Mouse (Mus musculus) frontal cortex, adult (tissue): Measurements from ENCODE around the gene Elovl2.
"Not testable (repeated sequence)": the region's sequence is repeated elsewhere in the genome, so short reads cannot be mapped to it uniquely, and the experiment has no call there.

ENCODE experiments used
- ATAC-seq: cut with Nextera tagmentation; 2 replicates; pipeline ENCODE4 v1.9.2; 2017; ENCODE audit warnings: mild to moderate bottlenecking, moderate library complexity, mixed read lengths; ENCODE audit not compliant: low TSS enrichment

The Elovl2 gene

DNA sequence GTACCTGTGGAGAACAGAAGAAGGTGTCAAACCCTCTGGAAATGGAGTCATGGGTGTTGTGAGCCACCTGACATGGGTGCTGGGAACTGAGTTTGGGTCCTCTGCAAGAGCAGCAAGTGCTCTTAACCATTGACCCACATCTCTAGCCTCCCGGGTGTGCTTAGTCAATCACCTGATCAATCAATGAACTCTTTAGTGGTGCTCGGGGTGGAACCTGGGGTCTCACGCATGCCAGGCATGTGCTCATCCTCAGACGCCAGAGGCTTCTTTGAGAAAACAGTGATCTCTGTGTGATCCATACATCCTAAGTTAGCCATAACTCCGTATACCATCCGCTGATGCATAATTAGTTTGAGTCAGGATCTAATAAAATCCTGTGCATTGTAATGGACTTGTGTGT is 15.0 kb upstream of the Elovl2 start:
- ATAC-seq: no peak

DNA sequence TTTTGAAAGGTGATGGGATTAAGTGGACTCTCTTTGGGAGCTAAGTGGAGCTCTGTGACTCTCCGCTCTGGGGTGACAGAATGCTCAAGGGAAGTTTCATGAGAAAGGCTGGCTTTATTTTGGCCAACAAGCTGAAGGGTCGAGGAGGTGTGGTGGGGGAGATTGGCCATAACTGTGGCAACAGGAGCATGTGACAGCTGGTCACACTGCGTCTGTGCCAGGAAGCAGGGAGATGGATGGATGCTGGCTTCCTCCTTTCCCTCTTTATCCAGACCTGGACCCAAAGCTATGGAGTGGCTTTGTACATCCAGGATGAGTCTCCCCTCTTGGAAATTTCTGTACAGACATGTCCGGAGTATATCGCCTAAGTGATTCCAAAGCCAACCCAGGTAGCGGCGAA is 13.0 kb upstream of the Elovl2 start:
- ATAC-seq: no peak

DNA sequence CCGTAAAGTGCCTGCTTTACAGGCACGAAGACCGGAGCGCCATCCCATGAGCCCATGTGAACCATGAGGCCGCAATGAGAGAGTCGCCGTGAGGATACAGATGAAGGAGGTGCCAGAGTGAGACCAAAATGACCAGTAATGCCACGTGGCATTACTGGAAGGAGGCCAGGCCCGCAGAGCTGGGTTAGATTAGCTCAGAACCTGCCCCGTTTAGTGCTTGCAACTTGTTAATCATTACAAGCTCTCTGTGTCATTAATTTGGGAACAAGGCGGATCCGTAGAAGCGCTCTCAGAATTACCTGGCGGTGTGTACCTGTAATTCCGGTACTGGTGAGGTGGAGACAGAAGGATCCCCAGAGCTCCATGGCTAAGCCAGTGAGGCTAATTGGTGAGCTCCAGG is 12.0 kb upstream of the Elovl2 start:
- no peak for ATAC-seq

DNA sequence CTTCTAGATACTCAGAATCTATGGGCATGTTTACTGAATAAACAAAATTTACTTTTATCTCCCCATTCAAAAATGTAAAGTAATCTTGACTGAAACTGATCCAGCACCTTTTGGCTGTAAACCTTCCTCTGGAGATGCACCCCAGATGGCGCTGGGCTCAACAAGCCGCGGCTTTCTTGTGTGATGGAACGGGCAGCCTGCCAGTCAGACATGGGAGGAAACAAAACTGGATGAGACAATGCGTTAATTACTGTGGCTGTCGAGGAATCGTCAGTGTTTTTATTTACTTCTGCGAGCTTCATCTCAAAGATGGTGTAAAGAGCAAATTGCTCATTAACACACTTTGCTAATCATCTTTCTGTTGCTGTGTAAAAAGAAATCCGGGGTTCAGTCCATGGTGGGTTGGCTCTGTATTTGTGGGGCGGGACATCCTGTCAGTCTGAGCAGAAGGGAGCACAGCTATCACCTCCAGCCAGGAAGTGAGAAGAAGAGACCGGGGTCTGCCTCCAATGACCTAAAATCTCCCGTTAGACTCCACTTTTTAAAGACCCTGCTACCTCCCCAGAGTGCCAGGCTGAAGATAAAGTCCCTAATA is 11.3 kb upstream of the Elovl2 start:
- ATAC-seq: no peak

DNA sequence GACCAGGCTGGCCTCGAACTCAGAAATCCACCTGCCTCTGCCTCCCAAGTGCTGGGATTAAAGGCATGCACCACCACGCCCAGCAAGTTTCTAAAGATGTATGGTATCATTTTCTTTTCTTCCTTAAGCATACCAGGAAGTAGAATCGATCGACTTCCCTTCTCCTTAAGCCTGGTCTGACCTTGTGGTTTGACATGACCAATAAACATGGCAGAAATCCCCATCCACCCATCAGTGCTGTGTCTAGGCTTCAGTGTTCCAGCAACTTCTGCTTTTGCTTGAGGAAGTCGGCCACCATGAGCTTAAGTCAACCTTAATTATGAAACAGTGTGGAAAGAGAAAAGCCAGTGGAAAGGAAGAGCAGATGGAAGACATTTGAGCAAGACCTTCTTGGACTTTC is 10.1 kb upstream of the Elovl2 start:
- no peak for ATAC-seq

DNA sequence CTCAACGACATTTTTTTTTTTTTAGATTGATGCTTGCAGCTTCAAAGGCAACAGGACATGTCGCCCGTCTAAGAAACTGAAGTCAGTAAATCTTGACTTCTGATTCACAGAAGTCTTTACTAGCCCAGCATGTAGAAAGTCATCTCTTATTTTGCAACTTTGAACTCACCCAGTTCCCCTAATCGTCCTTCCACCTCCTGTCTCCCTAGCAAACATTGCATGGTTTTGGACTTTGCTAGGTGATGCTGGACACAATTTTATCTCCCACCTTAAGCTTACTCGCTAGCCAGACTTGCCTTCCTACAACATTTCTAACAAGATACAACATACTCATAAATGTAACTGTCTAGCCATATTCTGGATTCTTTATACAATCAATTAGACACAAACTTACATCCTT is 7.9 kb upstream of the Elovl2 start:
- ATAC-seq: no peak

DNA sequence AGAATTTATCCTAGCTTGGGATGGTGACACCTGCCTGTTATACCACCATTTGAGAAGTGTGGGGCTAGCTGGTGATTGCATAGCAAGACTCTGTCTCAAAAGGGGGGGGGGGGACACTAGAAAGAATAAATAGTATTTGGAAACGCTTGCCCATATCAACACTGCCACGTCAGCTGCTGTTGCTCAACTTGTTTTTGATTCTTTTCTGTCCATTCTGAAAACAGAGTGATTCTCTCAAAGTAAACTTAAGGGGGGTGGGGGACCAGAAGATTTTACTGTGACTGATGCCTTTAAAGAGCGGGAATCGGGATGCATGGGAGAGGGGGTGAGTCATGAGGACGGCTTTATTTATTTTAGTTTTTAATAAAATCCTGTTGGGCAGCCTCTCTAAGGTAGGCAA is 6.3 kb upstream of the Elovl2 start:
- no peak for ATAC-seq

DNA sequence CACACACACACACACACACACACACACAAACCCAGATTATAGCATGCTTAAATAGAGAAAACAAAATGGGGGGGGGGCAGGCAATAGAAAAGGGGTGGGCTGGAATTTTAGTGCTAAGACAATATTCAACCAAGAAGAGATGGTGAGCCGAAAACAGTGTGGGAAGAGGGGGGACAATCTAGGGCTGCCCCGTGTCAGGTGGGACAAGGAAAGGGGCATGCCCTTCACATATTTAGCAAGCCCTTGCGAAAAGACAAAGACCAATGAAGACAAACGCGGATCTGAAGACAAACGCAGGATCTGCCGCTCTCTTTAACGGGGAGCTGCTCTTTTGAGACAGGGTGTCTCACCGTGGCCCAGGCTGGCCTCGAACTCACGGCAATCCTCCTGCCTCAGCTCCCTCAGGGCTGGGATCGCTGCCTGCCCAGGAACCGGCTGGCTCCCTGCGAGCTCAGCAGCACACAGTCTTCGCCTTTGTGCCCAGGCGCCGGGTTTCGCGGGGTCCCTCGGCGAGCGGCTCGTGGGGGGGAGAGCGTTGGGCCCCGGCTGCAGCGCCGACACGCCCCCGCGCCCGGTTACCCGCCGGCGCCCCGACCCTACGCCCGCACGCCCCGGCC is 410 bp downstream of the Elovl2 start:
- ATAC-seq: peak; percentile 40

DNA sequence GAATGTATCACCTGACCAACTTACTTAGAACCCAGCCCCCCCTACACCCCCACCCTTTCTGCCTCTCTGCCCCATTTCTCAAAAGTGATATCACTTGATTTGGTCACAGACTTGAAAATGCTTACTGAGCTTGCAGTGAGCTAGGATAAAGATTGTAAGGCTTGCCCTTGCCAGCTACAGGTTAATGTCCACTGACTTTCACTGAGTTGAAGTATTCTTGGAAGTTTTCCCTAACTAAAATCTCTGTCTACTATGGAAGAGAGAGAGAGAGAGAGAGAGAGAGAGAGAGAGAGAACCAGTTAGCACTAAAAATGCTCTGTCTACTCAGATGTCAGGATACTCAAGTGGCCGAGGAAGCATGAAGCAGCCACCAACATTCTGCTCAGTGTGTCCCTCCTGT is 1.1 kb downstream of the Elovl2 start:
- no peak for ATAC-seq

DNA sequence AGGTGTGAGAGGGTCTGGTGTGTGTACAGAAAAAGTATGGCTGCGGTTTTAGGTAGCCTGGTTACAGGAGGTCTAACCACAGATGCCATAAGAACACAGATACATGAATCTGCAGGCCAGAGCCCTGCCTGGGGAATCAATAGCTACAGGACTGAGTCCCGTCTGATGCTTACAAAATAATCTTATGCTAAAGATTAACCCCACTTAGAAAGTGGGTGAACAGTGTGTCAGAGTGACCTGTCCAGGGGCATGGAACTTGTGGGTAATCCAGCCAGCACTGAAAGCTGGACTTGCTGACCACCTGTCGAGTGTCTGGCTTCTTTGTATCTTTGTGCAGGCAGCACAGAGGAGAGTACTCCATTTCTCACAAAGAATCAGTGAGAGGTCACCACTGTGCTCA is 4.0 kb downstream of the Elovl2 start:
- ATAC-seq: no peak

DNA sequence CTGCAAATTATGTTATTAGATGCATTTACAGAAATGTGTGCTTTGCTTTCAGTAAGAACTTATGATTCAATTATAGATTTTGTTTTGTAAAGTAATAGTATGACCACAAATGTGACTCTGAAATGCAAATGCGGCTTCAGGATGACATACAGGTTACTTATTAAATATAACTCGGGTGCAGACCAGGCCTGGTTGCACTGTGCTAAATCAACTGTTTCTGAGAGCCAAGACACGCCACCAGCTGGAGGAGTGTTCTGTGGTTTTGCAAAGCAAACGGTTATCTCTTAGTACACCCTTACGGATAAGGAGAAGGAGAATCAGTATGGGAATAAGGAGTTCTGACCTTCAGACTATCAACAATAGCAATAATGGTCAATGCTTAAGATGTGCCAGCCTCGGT is 4.5 kb downstream of the Elovl2 start:
- ATAC-seq: no peak

DNA sequence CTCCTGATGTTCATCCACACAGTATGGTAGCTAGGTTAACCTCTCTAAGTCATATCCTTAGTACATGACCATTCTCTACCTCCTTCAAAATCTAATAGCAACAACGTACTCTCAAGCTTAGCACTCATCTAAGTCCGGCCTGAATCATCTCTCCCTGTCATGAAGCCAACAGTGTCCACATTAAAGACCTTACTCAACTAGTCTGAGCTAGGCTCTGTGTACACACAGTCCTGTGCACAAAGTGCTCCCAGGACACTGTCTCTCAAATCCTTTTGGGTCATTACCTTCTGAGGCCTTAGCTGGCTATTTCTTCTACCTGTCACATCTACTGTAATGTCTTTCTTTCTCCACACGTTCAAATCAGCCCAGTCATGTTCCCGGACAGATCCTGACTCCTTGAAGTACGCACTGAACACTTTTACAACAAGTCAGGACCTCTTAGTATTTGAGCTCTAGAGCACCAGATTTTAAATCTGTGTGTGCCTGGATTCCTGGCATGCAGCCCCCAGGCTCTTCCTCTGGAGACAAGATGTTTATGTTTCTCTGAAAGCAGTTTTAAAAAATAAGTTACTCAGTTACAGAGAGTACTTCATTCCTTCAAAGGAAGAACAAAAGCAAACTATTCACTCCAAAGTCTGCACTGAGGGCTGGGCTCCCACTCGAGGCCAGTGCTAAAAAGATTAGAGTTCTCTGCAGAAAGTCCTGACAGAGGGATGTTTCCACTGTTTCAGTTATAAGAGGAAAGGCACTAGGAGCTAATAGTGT is 7.5 kb downstream of the Elovl2 start:
- no peak for ATAC-seq

DNA sequence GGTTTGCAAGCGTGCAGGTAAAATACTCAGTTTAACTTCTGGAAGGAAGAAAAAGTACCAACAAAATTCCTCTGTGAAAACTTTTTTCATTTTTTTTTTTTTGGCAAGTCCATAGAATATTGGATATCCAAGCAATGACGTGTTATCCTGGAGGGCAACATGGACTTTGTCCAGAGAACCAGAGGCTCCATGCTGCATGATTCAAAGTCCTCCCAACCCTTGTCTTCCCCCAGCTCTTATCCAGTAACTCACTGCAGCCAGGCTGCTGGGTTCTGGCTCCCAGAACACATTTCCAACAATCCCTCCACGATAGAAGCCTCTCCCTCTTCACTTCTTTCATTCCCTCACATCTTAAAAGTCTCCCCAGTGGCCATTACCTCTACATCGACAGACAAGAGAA is 8.9 kb downstream of the Elovl2 start:
- ATAC-seq: peak; percentile 10; the same call in 1 of the 2 replicates

DNA sequence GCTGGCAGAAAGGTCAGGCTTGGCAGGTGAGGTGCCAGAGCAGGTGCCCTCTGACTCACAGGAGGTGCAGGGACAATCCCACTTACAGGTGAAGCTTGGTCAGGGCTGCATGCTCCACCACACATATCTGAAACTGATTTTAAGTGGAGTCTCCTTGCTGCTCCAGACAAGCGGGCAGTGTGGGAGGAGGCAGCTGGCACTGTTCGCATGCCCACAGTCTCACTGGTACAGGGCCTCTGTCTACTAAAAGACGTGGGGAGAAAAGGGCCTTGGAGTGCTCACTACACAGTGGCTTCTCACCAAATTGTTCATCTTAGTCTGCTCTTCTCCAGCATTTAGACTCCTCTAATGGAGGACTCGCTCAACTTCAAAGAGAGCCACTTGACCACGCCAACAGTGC is 14.0 kb downstream of the Elovl2 start:
- ATAC-seq: peak; percentile 98

DNA sequence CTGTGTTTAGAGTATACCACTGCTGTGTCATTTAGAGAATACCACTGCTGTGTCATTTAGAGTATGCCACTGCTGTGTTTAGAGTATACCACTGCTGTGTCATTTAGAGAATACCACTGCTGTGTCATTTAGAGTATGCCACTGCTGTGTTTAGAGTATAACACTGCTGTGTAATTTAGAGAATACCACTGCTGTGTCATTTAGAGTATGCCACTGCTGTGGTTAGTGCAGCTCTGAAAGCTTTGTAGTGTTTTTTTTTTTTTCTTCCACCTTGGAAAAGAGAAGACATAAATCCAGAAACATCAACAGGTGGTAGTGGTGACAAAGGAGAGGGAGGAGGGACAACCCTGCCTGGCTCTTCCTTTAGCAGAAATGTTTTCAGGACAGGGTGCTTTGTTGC is 14.6 kb downstream of the Elovl2 start:
- not testable (repeated sequence) for ATAC-seq

DNA sequence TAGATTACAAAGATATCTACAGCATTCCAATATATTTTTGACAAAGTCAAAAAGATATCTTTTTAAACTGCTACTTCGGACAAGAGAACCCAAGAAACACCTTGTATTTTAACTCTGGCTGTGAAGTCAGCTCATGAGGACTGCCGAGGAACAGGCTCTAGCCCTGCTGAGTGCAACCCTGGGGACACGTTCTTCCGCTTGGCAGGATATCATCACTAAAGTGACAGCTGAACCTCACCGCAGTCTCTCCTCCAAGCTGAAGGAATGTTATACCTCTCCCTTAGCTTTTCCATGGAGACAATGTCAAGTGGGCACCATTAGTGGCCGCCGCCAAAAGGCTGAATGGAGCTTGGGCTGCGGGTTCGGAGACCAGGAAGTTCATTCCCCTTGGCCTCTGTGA is 16.5 kb downstream of the Elovl2 start:
- ATAC-seq: no peak

DNA sequence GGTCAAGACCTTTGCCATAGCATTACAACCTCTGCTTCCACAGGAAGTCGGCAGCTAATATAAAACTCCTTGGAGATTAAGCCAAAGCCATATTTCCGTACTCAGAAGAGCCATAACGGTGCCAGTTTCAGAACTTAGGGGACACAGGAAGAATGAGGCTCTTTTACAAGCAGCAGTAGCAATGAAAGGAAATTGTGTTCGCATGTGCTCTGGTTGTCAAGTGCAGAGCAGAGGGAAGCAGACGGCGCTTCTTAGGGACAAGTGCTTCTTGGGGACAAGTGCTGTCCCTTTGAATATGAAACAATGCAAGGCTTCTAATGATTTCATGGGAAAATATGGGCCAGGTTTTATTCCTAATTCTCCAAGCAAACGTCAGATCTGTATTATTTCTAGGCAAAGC is 16.9 kb downstream of the Elovl2 start:
- no peak for ATAC-seq

DNA sequence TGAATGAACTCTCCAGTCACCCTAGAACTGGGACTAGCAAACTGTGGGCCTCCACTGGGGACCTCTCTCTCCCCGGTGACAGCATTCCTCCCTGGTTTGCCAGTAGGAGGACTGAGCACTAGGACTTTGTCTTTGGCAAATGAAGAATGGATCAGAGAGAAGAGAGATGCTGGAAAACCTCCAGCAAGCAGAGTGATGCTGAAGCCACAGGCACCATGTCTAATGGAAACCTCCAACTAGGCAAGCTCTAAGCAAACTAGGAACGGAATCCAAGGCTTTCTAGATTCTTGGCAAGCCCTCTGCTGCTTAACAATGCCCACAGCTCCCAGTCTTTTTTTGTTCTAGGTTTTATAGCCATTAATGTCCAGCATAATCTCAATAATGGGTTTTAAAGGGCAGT is 19.3 kb downstream of the Elovl2 start:
- ATAC-seq: 0 out of 2 replicates have a peak, but pooled peaks have one; percentile 21

DNA sequence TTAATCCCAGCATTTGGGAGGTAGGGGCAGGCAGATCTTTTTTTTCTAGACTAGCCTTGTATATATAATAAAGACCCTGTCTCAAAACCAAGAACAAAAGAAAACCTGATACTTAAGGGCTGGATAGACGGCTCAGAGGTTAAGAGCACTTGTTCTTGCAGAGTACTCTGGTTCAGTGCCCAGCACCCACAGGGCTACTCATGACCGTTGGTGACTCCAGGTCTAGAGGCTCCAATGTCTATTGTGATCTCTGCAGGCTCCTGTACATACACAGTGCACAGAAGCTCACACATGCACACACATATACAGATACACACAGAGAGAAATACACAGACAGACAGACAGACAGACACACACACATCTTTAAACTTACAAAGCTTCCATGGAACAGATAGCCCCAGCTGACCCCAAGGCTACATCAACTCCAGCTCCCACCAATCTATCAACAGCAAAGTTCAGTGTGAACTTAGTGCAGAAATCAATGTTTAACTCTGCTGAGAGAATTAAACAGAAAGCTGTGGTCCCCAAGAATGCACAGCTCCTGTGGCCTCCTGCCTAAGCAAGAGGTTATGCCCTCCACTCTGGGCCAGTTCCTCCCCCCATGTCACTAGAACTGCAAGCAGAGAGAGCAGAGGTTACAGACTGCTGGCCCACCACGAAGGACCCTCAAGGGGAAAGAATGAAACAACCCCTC is 24.4 kb downstream of the Elovl2 start:
- no peak for ATAC-seq

DNA sequence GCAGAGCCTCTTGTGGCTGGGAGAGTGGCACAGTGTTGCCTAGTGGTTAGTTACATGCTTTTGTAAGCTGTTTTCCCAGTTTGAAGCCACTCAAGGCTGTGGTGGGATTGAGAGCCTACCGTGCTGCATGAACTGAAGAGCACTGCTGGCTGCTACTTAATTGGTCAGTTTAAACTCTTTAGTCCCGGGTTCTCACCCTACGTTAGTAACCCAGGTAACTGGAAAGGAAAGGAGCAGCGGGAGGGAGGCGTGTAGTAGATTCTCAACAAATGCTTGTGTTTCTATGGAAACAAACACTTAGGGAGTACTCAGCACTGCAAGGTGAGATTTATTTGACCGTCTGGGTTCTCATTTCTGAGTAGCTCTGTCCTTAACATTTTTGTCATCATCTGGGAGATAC is 32.3 kb downstream of the Elovl2 start:
- no peak for ATAC-seq

DNA sequence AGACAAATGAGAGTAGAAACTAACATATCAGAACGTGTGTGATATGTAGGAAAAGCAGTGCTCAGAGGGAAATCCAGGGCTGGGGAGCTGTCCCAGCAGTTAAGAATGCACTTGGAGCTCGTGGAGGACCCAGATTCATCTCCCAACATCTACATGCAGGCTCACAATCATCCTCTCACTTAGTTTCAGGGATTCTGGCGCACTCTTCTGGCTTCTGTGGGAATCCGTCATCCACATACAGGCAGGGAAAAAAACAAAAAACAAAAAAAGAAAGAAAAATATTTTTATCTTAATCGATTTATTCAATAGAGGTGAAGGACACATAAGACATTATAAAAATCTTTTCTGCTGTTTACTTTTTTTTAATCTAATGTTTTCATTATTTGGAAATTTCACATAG is 61.8 kb downstream of the Elovl2 start:
- no peak for ATAC-seq

DNA sequence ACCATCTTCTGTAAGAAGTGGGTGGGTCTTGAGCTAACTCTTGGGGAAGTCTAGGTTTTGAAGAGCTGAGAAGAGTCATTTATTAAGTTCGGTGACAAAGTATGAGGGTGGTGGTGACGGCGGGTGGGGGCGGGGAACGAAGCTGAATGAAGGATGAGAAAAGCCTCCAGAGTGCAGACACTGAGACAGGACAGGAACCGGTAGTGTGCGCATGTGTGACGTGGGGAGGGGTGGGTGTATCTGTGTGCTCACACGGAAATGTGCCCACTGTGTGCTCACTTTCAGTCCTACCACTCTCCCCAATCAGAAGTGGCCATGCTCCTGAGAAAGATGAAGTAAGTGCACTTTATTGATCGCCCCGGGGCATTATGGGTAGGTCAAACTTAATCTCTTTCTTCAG is 67.1 kb downstream of the Elovl2 start:
- no peak for ATAC-seq

DNA sequence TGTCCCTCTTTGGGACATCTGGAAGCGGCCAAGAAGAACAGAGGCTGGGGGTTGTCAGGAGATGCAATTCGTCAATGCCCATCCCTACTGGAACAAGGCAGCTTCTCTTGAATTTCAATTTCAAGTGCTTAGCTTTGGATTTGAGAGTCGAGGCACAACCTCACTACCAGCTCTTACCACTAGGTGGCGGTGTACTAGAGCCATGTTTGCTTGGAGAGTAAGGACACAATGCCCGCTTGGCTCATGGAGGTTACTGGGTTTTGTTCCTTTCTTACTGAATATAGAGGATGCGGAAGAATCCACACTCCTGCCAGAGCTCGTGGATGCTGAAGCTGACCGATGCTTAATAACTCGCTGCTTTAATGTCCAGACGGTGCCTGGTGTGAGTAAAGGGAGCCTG is 73.9 kb downstream of the Elovl2 start:
- peak; percentile 85 for ATAC-seq
